Mouse (Mus musculus): ENCODE data around the gene Zfp462.

DNA sequence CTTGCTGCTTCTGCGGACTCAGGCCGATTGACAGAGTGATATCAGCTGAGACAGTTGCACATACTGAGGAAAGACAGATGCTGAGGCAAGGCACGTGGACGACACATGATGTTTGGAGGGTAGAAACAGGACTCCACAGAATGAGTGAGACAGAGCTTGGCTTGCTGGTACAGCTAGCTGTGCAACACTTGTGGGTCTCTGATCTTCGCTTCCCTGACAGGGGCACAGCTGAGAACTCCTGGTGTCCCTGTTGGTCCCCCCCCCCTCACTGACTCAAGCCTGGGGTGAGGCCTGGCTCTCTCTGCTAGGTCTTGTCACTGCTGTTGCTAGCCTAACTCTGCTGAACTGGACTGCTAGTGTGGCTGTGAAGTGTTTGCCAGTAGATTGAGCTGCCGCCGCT is 18.7 kb downstream of the Zfp462 start:
- TF ChIP-seq HCFC1 (IDR thresholded peaks at IDR 0.05; ENCODE audit: borderline replicate concordance, insufficient read depth, low read length) = no peak
- TF ChIP-seq ZNF384 (IDR thresholded peaks at IDR 0.05; ENCODE audit: low read depth, low read length) = no peak

Data from ES-E14 (cell line).